Mouse (Mus musculus) megakaryocyte, embryonic 14.5 days (primary cell): ENCODE measurements around the gene Cfap43.

Source experiments
- FLI1 ChIP-seq: IDR thresholded peaks from 2 replicates; pipeline ENCODE4 v1.6.1; 2012; ENCODE audit warnings: low read length, inconsistent platforms, mixed read lengths
- GATA1 ChIP-seq: IDR thresholded peaks from 3 replicates; pipeline ENCODE4 v1.6.1; 2012; ENCODE audit warnings: mixed read lengths, low read length, inconsistent platforms, borderline replicate concordance

- TF ChIP-seq FLI1 (no peak), GATA1 (no peak)
Measured at GRCm38 (mm10) chr19:47888037-47888436, 31.1 kb downstream of the Cfap43 start.
